Mouse (Mus musculus): ENCODE measurements around the gene Cyp21a1. TPM values are rescaled to one million over a fixed set of nuclear protein-coding genes. Genes with fewer than 3 reads are reported as not detected.
"Not testable (repeated sequence)": the region's sequence is repeated elsewhere in the genome, so short reads cannot be mapped to it uniquely, and the experiment has no call there.

The Cyp21a1 gene
- polyA plus RNA-seq, 1 experiment from 2014 or later, result not detected

DNA sequence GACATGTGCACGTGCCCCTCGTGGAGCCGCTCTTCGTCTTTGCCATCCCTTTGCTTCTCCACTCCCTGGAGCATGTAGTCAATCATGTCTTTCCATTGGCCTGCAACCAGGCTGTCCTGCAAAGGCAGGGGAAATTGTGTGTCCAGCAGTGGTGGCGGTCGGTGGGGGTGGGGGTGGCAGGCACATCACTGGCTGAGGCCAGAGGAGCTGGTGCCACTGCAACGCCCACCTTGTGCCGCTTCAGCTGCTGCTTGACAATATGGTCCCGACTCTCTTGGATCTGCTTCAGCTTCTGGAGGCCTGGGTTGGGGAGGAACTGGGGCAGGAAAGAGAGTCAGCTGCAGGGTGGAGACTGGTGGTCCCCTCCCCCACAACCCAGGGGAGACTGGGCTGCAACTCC lies 1.6 kb downstream of the Cyp21a1 start:
- H3K36me3 ChIP-seq (ENCODE audit: control insufficient read depth, insufficient read depth, low read length); H3K27me3 ChIP-seq (ENCODE audit: control insufficient read depth, insufficient read depth, low read length); ATAC-seq (ENCODE audit: insufficient number of reproducible peaks, insufficient read depth, low FRiP score, low read depth); H3K4me3 ChIP-seq (ENCODE audit: control insufficient read depth in 1 of 2, insufficient read depth in 1 of 2, low read depth in 1 of 2, low read length in 2 of 2); H3K27ac ChIP-seq (replicated peaks in 1 of 2; ENCODE audit: control insufficient read depth in 1 of 2, insufficient read depth in 1 of 2, low read depth in 2 of 2, low read length in 2 of 2); H3K9me3 ChIP-seq (ENCODE audit: control insufficient read depth, low read length); H3K4me1 ChIP-seq (ENCODE audit: control insufficient read depth in 2 of 2, insufficient read depth in 2 of 2, low read length in 2 of 2); H3K4me2 ChIP-seq (ENCODE audit: low read length); H3K9ac ChIP-seq (ENCODE audit: low read length): not testable (repeated sequence)
- 81% methylated on average over 9 of the region's 9 CpGs for WGBS

DNA sequence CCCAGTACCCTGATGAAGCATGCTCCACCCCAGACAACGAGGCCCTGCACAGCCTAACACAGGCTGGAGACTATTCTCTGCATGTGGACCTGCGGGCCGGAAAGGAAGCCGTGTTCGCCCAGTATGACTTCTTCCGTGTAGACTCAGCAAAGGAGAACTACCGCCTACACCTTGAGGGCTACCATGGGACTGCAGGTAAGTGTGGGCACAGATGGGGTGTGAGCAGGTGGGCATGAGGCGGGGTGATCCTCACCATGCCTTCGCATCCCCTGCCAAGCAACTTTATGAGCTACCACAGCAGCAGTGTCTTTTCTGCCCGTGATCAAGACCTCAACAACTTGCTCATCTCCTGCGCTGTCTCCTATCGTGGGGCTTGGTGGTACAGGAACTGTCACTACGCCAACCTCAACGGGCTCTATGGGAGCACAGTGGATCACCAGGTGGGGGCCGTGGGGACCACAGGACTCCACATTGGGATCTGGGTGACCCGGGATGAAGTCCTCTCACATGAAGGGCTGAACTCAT lies 3.5 kb downstream of the Cyp21a1 start:
- H3K4me3 ChIP-seq (ENCODE audit: control insufficient read depth in 1 of 2, insufficient read depth in 1 of 2, low read depth in 1 of 2, low read length in 2 of 2); H3K27me3 ChIP-seq (ENCODE audit: control insufficient read depth, insufficient read depth, low read length); H3K4me1 ChIP-seq (ENCODE audit: control insufficient read depth in 2 of 2, insufficient read depth in 2 of 2, low read length in 2 of 2); H3K9ac ChIP-seq (ENCODE audit: low read length); H3K36me3 ChIP-seq (ENCODE audit: control insufficient read depth, insufficient read depth, low read length); H3K9me3 ChIP-seq (ENCODE audit: control insufficient read depth, low read length); ATAC-seq (ENCODE audit: insufficient number of reproducible peaks, insufficient read depth, low FRiP score, low read depth); H3K4me2 ChIP-seq (ENCODE audit: low read length); H3K27ac ChIP-seq (replicated peaks in 1 of 2; ENCODE audit: control insufficient read depth in 1 of 2, insufficient read depth in 1 of 2, low read depth in 2 of 2, low read length in 2 of 2): not testable (repeated sequence)
- WGBS, result 83% methylated on average over 16 of the region's 16 CpGs

DNA sequence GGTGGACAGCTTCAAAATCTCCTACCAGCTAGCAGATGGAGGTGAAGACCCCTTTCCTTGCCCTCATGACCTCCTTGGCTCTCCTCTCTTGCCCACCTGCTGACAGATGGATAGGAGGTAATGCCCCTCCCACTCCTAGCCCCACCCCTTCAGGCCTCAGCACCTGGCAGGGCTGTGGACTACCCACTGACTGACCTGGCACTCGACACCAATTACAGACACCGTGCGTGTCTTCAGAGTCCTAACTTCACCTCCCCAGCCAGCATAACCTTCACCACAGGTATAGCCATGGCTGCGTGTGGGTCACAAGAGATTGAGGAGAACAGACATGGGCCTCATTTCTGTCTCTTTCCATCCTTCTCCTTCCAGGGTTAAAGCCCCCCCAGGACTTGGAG lies 4.8 kb downstream of the Cyp21a1 start:
- no peaks in the 10 kb centered on the region for H3K4me1 ChIP-seq (ENCODE audit: control insufficient read depth in 2 of 2, insufficient read depth in 2 of 2, low read length in 2 of 2)
- H3K27ac ChIP-seq (replicated peaks in 1 of 2; ENCODE audit: control insufficient read depth in 1 of 2, insufficient read depth in 1 of 2, low read depth in 2 of 2, low read length in 2 of 2), result no peak overlapping the region
- H3K9ac ChIP-seq (ENCODE audit: low read length), result no peak overlapping the region
- no peaks in the 10 kb centered on the region for H3K36me3 ChIP-seq (ENCODE audit: control insufficient read depth, insufficient read depth, low read length)
- no peak overlapping the region for H3K4me3 ChIP-seq (ENCODE audit: control insufficient read depth in 1 of 2, insufficient read depth in 1 of 2, low read depth in 1 of 2, low read length in 2 of 2)
- no peak for ATAC-seq (ENCODE audit: insufficient number of reproducible peaks, insufficient read depth, low FRiP score, low read depth)
- H3K9me3 ChIP-seq (ENCODE audit: control insufficient read depth, low read length), result no peaks in the 10 kb centered on the region
- H3K4me2 ChIP-seq (ENCODE audit: low read length), result no peak overlapping the region
- WGBS, result 90% methylated on average over 4 of the region's 4 CpGs
- no peaks in the 10 kb centered on the region for H3K27me3 ChIP-seq (ENCODE audit: control insufficient read depth, insufficient read depth, low read length)

DNA sequence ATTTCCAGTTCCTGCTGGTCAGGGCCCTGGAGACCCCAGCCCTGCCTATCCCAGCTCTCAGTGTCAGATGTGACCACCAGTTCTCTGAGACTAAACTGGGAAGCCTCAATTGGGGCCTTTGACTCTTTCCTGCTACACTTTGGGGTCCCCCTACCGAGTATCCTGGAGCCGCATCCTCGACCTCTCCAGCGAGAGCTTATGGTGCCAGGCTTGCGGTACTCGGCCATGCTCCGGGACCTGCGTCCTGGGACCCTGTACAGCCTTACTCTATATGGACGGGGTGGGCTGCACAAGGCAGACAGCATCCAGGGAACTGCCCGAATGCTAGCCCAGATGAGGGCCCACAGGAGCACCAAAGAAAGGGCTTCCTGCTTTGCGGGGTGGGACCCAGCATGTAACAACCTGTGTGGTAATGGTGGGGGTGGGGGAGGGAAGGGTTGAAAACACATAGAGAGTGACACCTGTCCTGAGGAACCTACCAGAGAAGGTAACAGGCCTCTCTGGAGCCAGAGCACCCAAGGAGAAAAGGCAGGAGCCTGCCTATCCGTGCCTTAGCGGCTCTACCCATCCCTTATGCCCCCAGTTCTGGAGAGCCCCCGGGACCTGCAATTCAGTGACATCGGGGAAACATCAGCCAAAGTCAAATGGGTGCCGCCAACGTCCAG lies 5.4 kb downstream of the Cyp21a1 start:
- H3K36me3 ChIP-seq (ENCODE audit: control insufficient read depth, insufficient read depth, low read length), result no peaks in the 10 kb centered on the region
- WGBS, result 81% methylated on average over 14 of the region's 17 CpGs
- no peak overlapping the region for H3K9ac ChIP-seq (ENCODE audit: low read length)
- H3K4me1 ChIP-seq (ENCODE audit: control insufficient read depth in 2 of 2, insufficient read depth in 2 of 2, low read length in 2 of 2), result no peaks in the 10 kb centered on the region
- no peaks in the 10 kb centered on the region for H3K9me3 ChIP-seq (ENCODE audit: control insufficient read depth, low read length)
- no peak overlapping the region for H3K4me3 ChIP-seq (ENCODE audit: control insufficient read depth in 1 of 2, insufficient read depth in 1 of 2, low read depth in 1 of 2, low read length in 2 of 2)
- H3K27ac ChIP-seq (replicated peaks in 1 of 2; ENCODE audit: control insufficient read depth in 1 of 2, insufficient read depth in 1 of 2, low read depth in 2 of 2, low read length in 2 of 2), result no peak overlapping the region
- no peak overlapping the region for H3K4me2 ChIP-seq (ENCODE audit: low read length)
- no peak for ATAC-seq (ENCODE audit: insufficient number of reproducible peaks, insufficient read depth, low FRiP score, low read depth)
- H3K27me3 ChIP-seq (ENCODE audit: control insufficient read depth, insufficient read depth, low read length), result no peaks in the 10 kb centered on the region

DNA sequence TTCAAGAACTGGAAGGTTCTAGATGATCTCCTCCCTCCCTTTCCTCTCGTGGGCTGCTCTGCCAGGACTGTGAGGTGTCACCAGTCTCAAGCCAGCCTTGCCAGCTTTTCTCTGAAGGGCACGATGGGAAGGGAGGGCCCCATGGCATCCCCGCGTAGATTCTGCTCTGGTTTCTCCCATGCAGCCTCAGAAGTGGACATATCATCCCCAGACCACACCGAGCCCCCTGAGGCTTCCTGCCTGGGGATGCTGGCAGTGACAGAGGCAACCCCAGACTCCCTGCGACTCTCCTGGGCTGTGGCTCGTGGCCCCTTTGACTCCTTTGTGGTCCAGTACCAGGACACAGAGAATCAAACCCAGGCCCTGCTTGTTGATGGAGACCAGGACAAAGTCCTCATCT lies 6.3 kb downstream of the Cyp21a1 start:
- ATAC-seq (ENCODE audit: insufficient number of reproducible peaks, insufficient read depth, low FRiP score, low read depth); H3K4me1 ChIP-seq (ENCODE audit: control insufficient read depth in 2 of 2, insufficient read depth in 2 of 2, low read length in 2 of 2); H3K4me3 ChIP-seq (ENCODE audit: control insufficient read depth in 1 of 2, insufficient read depth in 1 of 2, low read depth in 1 of 2, low read length in 2 of 2); H3K9me3 ChIP-seq (ENCODE audit: control insufficient read depth, low read length); H3K9ac ChIP-seq (ENCODE audit: low read length); H3K36me3 ChIP-seq (ENCODE audit: control insufficient read depth, insufficient read depth, low read length); H3K4me2 ChIP-seq (ENCODE audit: low read length); H3K27ac ChIP-seq (replicated peaks in 1 of 2; ENCODE audit: control insufficient read depth in 1 of 2, insufficient read depth in 1 of 2, low read depth in 2 of 2, low read length in 2 of 2); H3K27me3 ChIP-seq (ENCODE audit: control insufficient read depth, insufficient read depth, low read length): not testable (repeated sequence)
- WGBS, result 80% methylated on average over 7 of the region's 7 CpGs

DNA sequence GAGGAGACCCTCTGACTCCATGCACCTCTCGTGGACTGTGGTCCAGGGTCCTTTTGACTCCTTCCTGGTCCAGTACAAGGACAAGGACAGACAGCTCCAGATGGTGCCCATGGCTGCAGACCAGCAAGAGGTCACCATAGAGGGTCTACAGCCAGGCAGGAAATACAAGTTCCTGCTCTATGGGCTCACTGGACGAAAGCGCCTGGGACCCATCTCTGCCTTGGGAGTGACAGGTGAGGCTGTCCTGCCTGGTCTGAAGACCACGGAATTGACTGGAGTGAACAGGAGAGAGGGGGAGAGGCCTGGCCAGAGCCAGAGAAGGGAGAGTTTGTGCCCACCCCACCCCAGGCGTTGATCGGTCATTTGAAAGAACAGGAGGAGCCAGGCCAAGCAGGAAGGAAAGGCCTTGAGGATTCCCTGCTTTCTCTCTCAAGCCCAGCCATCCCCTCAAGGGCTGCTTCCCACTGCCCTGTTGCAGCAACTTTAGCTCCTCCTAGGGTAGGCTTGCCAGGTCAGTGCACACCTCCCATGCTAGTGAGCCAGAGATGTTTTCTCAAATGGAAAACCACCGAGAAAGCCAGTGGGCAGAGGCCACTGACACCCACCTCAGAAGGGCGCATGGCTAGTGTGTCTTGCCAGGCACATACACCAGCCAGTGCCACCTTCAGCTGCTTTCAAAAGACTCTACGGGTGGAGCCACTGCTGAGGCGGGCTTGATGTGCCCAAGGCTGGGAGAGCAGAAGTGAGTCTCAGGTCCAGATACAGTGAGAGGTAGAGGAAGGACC lies 7.0 kb downstream of the Cyp21a1 start:
- not testable (repeated sequence) for H3K9ac ChIP-seq (ENCODE audit: low read length); H3K27ac ChIP-seq (replicated peaks in 1 of 2; ENCODE audit: control insufficient read depth in 1 of 2, insufficient read depth in 1 of 2, low read depth in 2 of 2, low read length in 2 of 2); H3K4me3 ChIP-seq (ENCODE audit: control insufficient read depth in 1 of 2, insufficient read depth in 1 of 2, low read depth in 1 of 2, low read length in 2 of 2); H3K4me2 ChIP-seq (ENCODE audit: low read length); H3K27me3 ChIP-seq (ENCODE audit: control insufficient read depth, insufficient read depth, low read length); H3K4me1 ChIP-seq (ENCODE audit: control insufficient read depth in 2 of 2, insufficient read depth in 2 of 2, low read length in 2 of 2); H3K9me3 ChIP-seq (ENCODE audit: control insufficient read depth, low read length); H3K36me3 ChIP-seq (ENCODE audit: control insufficient read depth, insufficient read depth, low read length); ATAC-seq (ENCODE audit: insufficient number of reproducible peaks, insufficient read depth, low FRiP score, low read depth)
- 75% methylated on average over 10 of the region's 10 CpGs for WGBS

DNA sequence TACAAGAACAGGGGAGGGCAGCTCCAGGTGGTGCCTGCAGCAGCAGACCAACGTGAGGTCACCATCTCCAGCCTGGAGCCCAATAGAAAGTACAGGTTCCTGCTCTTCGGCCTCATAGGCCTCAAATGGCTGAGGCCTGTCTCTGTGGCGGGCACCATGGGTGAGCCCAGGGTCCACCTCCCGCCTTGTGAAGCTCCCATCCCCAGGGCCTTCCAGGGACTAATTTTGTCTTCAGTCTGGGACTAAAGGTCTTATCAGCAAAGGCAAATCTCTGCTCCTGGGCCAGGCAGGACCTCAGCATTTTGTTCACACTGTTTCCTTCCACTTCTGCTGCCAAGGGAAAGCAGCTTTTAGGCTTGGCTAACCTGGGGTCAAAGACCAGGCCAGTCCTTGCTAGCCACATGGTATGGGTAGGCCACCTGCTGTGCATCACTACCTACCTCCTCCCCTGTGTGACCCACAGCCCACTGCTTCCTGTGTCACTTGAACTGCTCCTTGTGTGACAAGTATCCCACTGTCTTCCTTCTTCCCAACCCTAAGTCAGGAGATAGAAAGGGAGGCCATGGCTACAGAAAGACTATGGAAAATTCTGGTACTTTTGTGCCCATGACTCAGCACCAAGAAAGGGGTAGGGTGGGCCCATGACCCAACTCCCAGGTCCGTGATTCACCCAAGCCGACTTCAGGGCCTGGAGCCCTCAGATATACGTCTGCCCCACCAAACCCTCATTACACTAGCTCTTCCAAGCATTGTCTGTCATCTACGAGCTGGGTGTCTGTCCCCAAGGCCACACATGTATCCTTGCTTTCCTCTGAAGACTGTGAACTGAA lies 7.8 kb downstream of the Cyp21a1 start:
- Histone ChIP-seq H3K4me3 (ENCODE audit: control insufficient read depth in 1 of 2, insufficient read depth in 1 of 2, low read depth in 1 of 2, low read length in 2 of 2) (no peak overlapping the region), H3K27ac (replicated peaks in 1 of 2; ENCODE audit: control insufficient read depth in 1 of 2, insufficient read depth in 1 of 2, low read depth in 2 of 2, low read length in 2 of 2) (no peak overlapping the region), H3K9ac (ENCODE audit: low read length) (no peak overlapping the region), H3K9me3 (ENCODE audit: control insufficient read depth, low read length) (peaks cover 4% of the 10 kb centered on the region; the same call in 1 of the 2 replicates), H3K4me2 (ENCODE audit: low read length) (no peak overlapping the region), H3K4me1 (ENCODE audit: control insufficient read depth in 2 of 2, insufficient read depth in 2 of 2, low read length in 2 of 2) (no peaks in the 10 kb centered on the region), H3K36me3 (ENCODE audit: control insufficient read depth, insufficient read depth, low read length) (no peaks in the 10 kb centered on the region), H3K27me3 (ENCODE audit: control insufficient read depth, insufficient read depth, low read length) (no peaks in the 10 kb centered on the region)
- 82% methylated on average over 8 of the region's 8 CpGs for WGBS
- ATAC-seq (ENCODE audit: insufficient number of reproducible peaks, insufficient read depth, low FRiP score, low read depth), result no peak
